ENCODE assay signal across 8 mouse cellular contexts in the genomic region with DNA sequence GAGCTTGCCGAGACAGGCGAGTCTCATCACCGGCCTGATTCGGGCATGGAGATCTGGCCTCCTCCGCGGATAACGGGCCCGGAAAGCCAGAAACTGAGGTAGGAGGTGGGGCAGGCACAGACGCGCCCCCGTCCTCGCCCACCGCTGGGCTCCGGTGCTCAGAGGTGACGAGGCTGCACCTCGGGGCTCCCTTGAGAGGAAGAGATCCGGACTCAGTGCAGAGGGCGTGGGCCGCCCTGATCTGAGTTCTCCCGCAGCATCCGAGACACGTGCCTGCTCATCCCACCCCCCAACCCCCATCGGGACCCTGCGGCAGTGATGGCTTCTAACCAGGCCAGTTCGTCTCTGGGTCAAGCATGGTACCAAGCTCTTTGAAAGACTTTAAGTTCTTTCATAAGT. TPM values are rescaled to one million over a fixed set of nuclear protein-coding genes. Genes with fewer than 3 reads are reported as not detected.
DNase-seq lines count a peak whose midpoint lies in the region; ATAC-seq lines count a peak whose summit lies in the region.

No protein-coding gene starts in this region.

- H3K27me3 ChIP-seq in kidney, embryonic 16.5 days (ENCODE audit: insufficient read depth, low read length), result no peaks in the 10 kb centered on the region
- H3K27me3 ChIP-seq in hindbrain, embryonic 16.5 days (replicated peaks; ENCODE audit: control insufficient read depth, insufficient read depth, low read length), result no peaks in the 10 kb centered on the region
- H3K27me3 ChIP-seq in midbrain, embryonic 16.5 days (ENCODE audit: control insufficient read depth, insufficient read depth, low read depth, low read length), result no peaks in the 10 kb centered on the region

- peak overlapping the region; percentile 76 for H3K4me2 ChIP-seq in kidney, embryonic 16.5 days (replicated peaks; ENCODE audit: low read depth, low read length)
- H3K4me2 ChIP-seq in hindbrain, embryonic 16.5 days (ENCODE audit: low read length), result peak overlapping the region; percentile 66
- H3K4me2 ChIP-seq in midbrain, embryonic 16.5 days (ENCODE audit: low read length), result peak overlapping the region; percentile 84

- peak overlapping the region; percentile 88 for H3K4me3 ChIP-seq in kidney, embryonic 16.5 days (ENCODE audit: low read length)
- H3K4me3 ChIP-seq in hindbrain, embryonic 16.5 days (ENCODE audit: low read length), result peak overlapping the region; percentile 91
- H3K4me3 ChIP-seq in midbrain, embryonic 16.5 days (ENCODE audit: low read depth, low read length), result peak overlapping the region; percentile 98

- peak overlapping the region; percentile 33; the same call in 1 of the 2 replicates for H3K27ac ChIP-seq in kidney, embryonic 16.5 days (ENCODE audit: low read length)
- H3K27ac ChIP-seq in hindbrain, embryonic 16.5 days (ENCODE audit: low read depth, low read length), result peak overlapping the region; percentile 76
- peak overlapping the region; percentile 67 for H3K27ac ChIP-seq in midbrain, embryonic 16.5 days (ENCODE audit: low read length)

- 0% methylated on average over 25 of the region's 25 CpGs for WGBS in kidney, embryonic 16.5 days
- under 1% methylated on average over 25 of the region's 25 CpGs for WGBS in hindbrain, embryonic 16.5 days
- under 1% methylated on average over 21 of the region's 25 CpGs for WGBS in midbrain, embryonic 16.5 days

- peaks cover 26% of the 10 kb centered on the region; the same call in 1 of the 2 replicates for H3K36me3 ChIP-seq in kidney, embryonic 16.5 days (ENCODE audit: insufficient read depth, low read length)
- H3K36me3 ChIP-seq in hindbrain, embryonic 16.5 days (ENCODE audit: control insufficient read depth, insufficient read depth, low read length), result peaks cover 13% of the 10 kb centered on the region
- peaks cover 14% of the 10 kb centered on the region for H3K36me3 ChIP-seq in midbrain, embryonic 16.5 days (ENCODE audit: control insufficient read depth, insufficient read depth, low read length)

- H3K4me1 ChIP-seq in kidney, embryonic 16.5 days (ENCODE audit: insufficient read depth, low read length), result peaks cover 21% of the 10 kb centered on the region
- H3K4me1 ChIP-seq in hindbrain, embryonic 16.5 days (ENCODE audit: control insufficient read depth, insufficient read depth, low read depth, low read length), result peaks cover 30% of the 10 kb centered on the region
- H3K4me1 ChIP-seq in midbrain, embryonic 16.5 days (ENCODE audit: control insufficient read depth, insufficient read depth, low read length), result peaks cover 30% of the 10 kb centered on the region

- peak overlapping the region; percentile 87 for H3K9ac ChIP-seq in kidney, embryonic 16.5 days (replicated peaks; ENCODE audit: low read length)
- H3K9ac ChIP-seq in hindbrain, embryonic 16.5 days (ENCODE audit: low read depth, low read length), result peak overlapping the region; percentile 93
- H3K9ac ChIP-seq in midbrain, embryonic 16.5 days (ENCODE audit: low read depth, low read length), result peak overlapping the region; percentile 86

- no peaks in the 10 kb centered on the region for H3K9me3 ChIP-seq in kidney, embryonic 16.5 days (ENCODE audit: low read length)
- no peaks in the 10 kb centered on the region for H3K9me3 ChIP-seq in hindbrain, embryonic 16.5 days (ENCODE audit: control insufficient read depth, low read length)
- no peaks in the 10 kb centered on the region for H3K9me3 ChIP-seq in midbrain, embryonic 16.5 days (replicated peaks; ENCODE audit: control insufficient read depth, low read length, poor library complexity, severe bottlenecking)

- ATAC-seq in kidney, embryonic 16.5 days (ENCODE audit: low FRiP score, low TSS enrichment), result peak; percentile 18
- ATAC-seq in common myeloid progenitor, adult 5-6 weeks (replicated peaks; ENCODE audit: low read depth, poor library complexity, severe bottlenecking), result peak; percentile 6
- ATAC-seq in hindbrain, embryonic 16.5 days, result peak; percentile 21
- ATAC-seq in midbrain, embryonic 16.5 days, result peak; percentile 41

- DNase-seq in kidney, adult 9 months, result no peak
- no peak for DNase-seq in right cerebral cortex, postnatal 36 days (ENCODE audit: low spot score in 2 of 2)
- DNase-seq in thymus, postnatal 25 days, result no peak
- no peak for DNase-seq in urinary bladder, postnatal 14 days (ENCODE audit: low spot score)

RNA-seq across cellular contexts. Expression of gene Pin1, which starts 0.4 kb away (rescaled TPM):
- polyA plus RNA-seq in kidney, embryonic 16.5 days (2015; fragmentation: Nextera tagmentation; extraction: Ambion mirVana), result 55.8 and 61.2 TPM in 2 replicates
- 9.5 and 16.3 TPM in 2 replicates for total RNA-seq in common myeloid progenitor, adult 5-6 weeks (2017)
- 70.6 and 76.1 TPM in 2 replicates for polyA plus RNA-seq in hindbrain, embryonic 16.5 days (2015; fragmentation: Nextera tagmentation; extraction: Ambion mirVana)
- polyA plus RNA-seq in midbrain, embryonic 16.5 days (2015; fragmentation: Nextera tagmentation; extraction: Ambion mirVana), result 61.0 and 61.6 TPM in 2 replicates

RNA-seq across cellular contexts. Expression of gene Fbxl12, which starts 7.7 kb away (rescaled TPM):
- polyA plus RNA-seq in kidney, embryonic 16.5 days (2015; fragmentation: Nextera tagmentation; extraction: Ambion mirVana), result 20.5 and 24.5 TPM in 2 replicates
- 6.5 and 8.2 TPM in 2 replicates for total RNA-seq in common myeloid progenitor, adult 5-6 weeks (2017)
- polyA plus RNA-seq in hindbrain, embryonic 16.5 days (2015; fragmentation: Nextera tagmentation; extraction: Ambion mirVana), result 14.6 and 15.6 TPM in 2 replicates
- 13.8 and 14.7 TPM in 2 replicates for polyA plus RNA-seq in midbrain, embryonic 16.5 days (2015; fragmentation: Nextera tagmentation; extraction: Ambion mirVana)

RNA-seq across cellular contexts. Expression of gene Ubl5, which starts 9.6 kb away (rescaled TPM):
- polyA plus RNA-seq in kidney, embryonic 16.5 days (2015; fragmentation: Nextera tagmentation; extraction: Ambion mirVana), result 331 and 349 TPM in 2 replicates
- total RNA-seq in common myeloid progenitor, adult 5-6 weeks (2017), result 87.1 and 102 TPM in 2 replicates
- polyA plus RNA-seq in hindbrain, embryonic 16.5 days (2015; fragmentation: Nextera tagmentation; extraction: Ambion mirVana), result 428 and 459 TPM in 2 replicates
- polyA plus RNA-seq in midbrain, embryonic 16.5 days (2015; fragmentation: Nextera tagmentation; extraction: Ambion mirVana), result 444 and 482 TPM in 2 replicates
